Mouse (Mus musculus) thymus, postnatal 25 days (tissue): ENCODE data around the gene Clasp1.

ENCODE experiments used
- DNase-seq: peaks from one replicate; pipeline ENCODE4 v3.0.0; 2022

Clasp1 gene

GRCm38 (mm10) chr1:118388757-118389453, at the start of gene Clasp1:
Gene Clasp1, plus strand, starts transcription at chr1:118389058.
- DNase-seq = peak; percentile 95

- no peak for DNase-seq
These were observed 45.0 kb upstream of the Clasp1 start for GRCm38 (mm10) chr1:118343649-118344435.

- no peak for DNase-seq
These were observed 38.9 kb upstream of the Clasp1 start for GRCm38 (mm10) chr1:118349922-118350321.

GRCm38 (mm10) chr1:118359071-118359761, 29.6 kb upstream of the Clasp1 start:
- DNase-seq = no peak

GRCm38 (mm10) chr1:118367970-118368369, 20.9 kb upstream of the Clasp1 start:
- peak; percentile 25 for DNase-seq

GRCm38 (mm10) chr1:118368721-118369461, 20.0 kb upstream of the Clasp1 start:
- DNase-seq = no peak

GRCm38 (mm10) chr1:118377784-118378183, 11.1 kb upstream of the Clasp1 start:
- no peak for DNase-seq

- DNase-seq = no peak
These were observed 8.6 kb upstream of the Clasp1 start for GRCm38 (mm10) chr1:118380105-118380786.

- peak; percentile 74 for DNase-seq
These were observed 616 bp upstream of the Clasp1 start for GRCm38 (mm10) chr1:118388127-118388756.

- no peak for DNase-seq
These were observed 802 bp downstream of the Clasp1 start for GRCm38 (mm10) chr1:118389454-118390265.

GRCm38 (mm10) chr1:118390266-118390660, 1.4 kb downstream of the Clasp1 start:
- DNase-seq = no peak

- no peak for DNase-seq
These were observed 2.1 kb downstream of the Clasp1 start for GRCm38 (mm10) chr1:118390871-118391387.

GRCm38 (mm10) chr1:118392246-118392645, 3.4 kb downstream of the Clasp1 start:
- no peak for DNase-seq

GRCm38 (mm10) chr1:118393916-118394315, 5.1 kb downstream of the Clasp1 start:
- no peak for DNase-seq

- no peak for DNase-seq
These were observed 9.0 kb downstream of the Clasp1 start for GRCm38 (mm10) chr1:118397866-118398265.

GRCm38 (mm10) chr1:118398567-118398966, 9.7 kb downstream of the Clasp1 start:
- no peak for DNase-seq

GRCm38 (mm10) chr1:118399625-118400310, 10.9 kb downstream of the Clasp1 start:
- DNase-seq = no peak

GRCm38 (mm10) chr1:118401991-118402390, 13.1 kb downstream of the Clasp1 start:
- no peak for DNase-seq

GRCm38 (mm10) chr1:118402556-118402955, 13.7 kb downstream of the Clasp1 start:
- no peak for DNase-seq

- DNase-seq = no peak
These were observed 14.1 kb downstream of the Clasp1 start for GRCm38 (mm10) chr1:118402966-118403365.
